Mouse (Mus musculus) megakaryocyte, embryonic 14.5 days (primary cell): ENCODE measurements at regions not wholly inside any gene's neighbourhood (a gene's known extent, or its start where the extent isn't known, plus 50 kb on each side); places are given as distances from the start of the nearest gene placed in this dataset.

Experiments used
- FLI1 ChIP-seq: IDR thresholded peaks from 2 replicates; pipeline ENCODE4 v1.6.1; 2012; ENCODE audit warnings: low read length, inconsistent platforms, mixed read lengths
- GATA1 ChIP-seq: IDR thresholded peaks from 3 replicates; pipeline ENCODE4 v1.6.1; 2012; ENCODE audit warnings: mixed read lengths, low read length, inconsistent platforms, borderline replicate concordance

DNA sequence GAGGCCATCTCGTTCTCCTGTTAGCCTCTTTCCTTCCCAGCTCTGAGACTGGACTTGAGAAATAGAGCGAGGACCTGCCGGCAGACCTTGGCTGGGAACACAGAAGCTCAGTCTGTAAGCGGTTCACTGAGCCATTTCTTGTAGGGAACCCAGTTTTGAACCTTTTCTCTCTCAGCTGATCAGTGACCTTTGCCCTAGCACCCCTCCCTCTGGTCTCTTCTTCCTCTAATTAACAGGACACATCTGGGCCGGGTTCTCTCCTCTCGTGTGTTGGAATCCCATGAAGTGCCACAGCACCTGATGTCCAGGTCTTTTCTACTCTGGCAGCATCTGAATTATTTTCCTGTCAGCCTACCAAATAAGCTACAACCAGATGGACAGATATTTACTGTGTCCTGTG, 158.5 kb downstream of the Fam43a start:
- TF ChIP-seq GATA1 (no peak), FLI1 (no peak)
